Mouse (Mus musculus): ENCODE measurements around the gene Fam83f.

GRCm38 (mm10) chr15:80634391-80635193 is 37.1 kb upstream of the Fam83f start:
- TF ChIP-seq CTCF (IDR thresholded peaks at IDR 0.05) (peak; percentile 71), EP300 (IDR thresholded peaks at IDR 0.05) (no peak)

Data from lung, postnatal 0 days (tissue).